Mouse (Mus musculus) hindbrain, embryonic 11.5 days (tissue): Measurements from ENCODE around the gene Rraga. TPM values are rescaled to one million over a fixed set of nuclear protein-coding genes. Genes with fewer than 3 reads are reported as not detected.
A peak's percentile ranks its signal among the peaks of the same experiment; 100 is the strongest.

ENCODE experiments used
- ATAC-seq: fragments of 200-750 bp; cut with Nextera tagmentation; 2 replicates; pipeline ENCODE4 v1.8.0; 2017; ENCODE audit warnings: mild to moderate bottlenecking, moderate TSS enrichment, moderate library complexity; ENCODE audit not compliant: low FRiP score
- DNase-seq: peaks from one replicate; pipeline ENCODE4 v3.0.0-alpha.2; 2015; ENCODE audit warnings: low spot score
- H3K27ac ChIP-seq: fragments of 300-500 bp; sonication (generic); 2 replicates; pipeline ENCODE4 v1.5.1; 2014; ENCODE audit warnings: mild to moderate bottlenecking, low read depth, low read length
- H3K27me3 ChIP-seq: fragments of 300-500 bp; sonication (generic); 2 replicates; pipeline ENCODE4 v1.6.1; 2014; ENCODE audit warnings: mild to moderate bottlenecking, low read length, moderate library complexity, mixed read lengths; ENCODE audit not compliant: control insufficient read depth, insufficient read depth
- H3K36me3 ChIP-seq: fragments of 300-500 bp; sonication (generic); 2 replicates; pipeline ENCODE4 v1.6.1; 2014; ENCODE audit warnings: mild to moderate bottlenecking, low read length, moderate library complexity, mixed read lengths; ENCODE audit not compliant: control insufficient read depth, insufficient read depth
- H3K4me1 ChIP-seq: fragments of 300-500 bp; sonication (generic); replicated peaks from 2 replicates; pipeline ENCODE4 v1.6.1; 2014; ENCODE audit warnings: low read length, mixed read lengths; ENCODE audit not compliant: control insufficient read depth, insufficient read depth
- H3K4me2 ChIP-seq: fragments of 300-500 bp; sonication (generic); replicated peaks from 2 replicates; pipeline ENCODE4 v1.6.1; 2014; ENCODE audit warnings: mild to moderate bottlenecking, low read depth, low read length
- H3K4me3 ChIP-seq: fragments of 300-500 bp; sonication (generic); 2 replicates; pipeline ENCODE4 v1.5.1; 2014; ENCODE audit warnings: low read depth, low read length
- H3K9ac ChIP-seq: fragments of 300-500 bp; sonication (generic); 2 replicates; pipeline ENCODE4 v1.6.1; 2014; ENCODE audit warnings: low read depth, low read length
- H3K9me3 ChIP-seq: fragments of 300-500 bp; sonication (generic); 2 replicates; pipeline ENCODE4 v1.6.1; 2016; ENCODE audit warnings: low read length; ENCODE audit not compliant: control insufficient read depth
- WGBS: fragments of 180-500 bp; shearing (Covaris S2); extraction: QIAGEN DNeasy Blood & Tissue Kit; methylation state at CpG from one replicate; pipeline ENCODE4 v1.1.7; 2014; 5-methylcytosine and 5-hydroxymethylcytosine counted together
- polyA plus RNA-seq: library from polyadenylated mRNA; unstranded; fragments of >200 nt; fragmentation: Nextera tagmentation; extraction: Ambion mirVana; gene quantifications from 2 replicates; pipeline ENCODE4 v1.2.1, GENCODE M21; 2014

Gene Rraga
- 109 and 119 TPM in 2 replicates for polyA plus RNA-seq

DNA sequence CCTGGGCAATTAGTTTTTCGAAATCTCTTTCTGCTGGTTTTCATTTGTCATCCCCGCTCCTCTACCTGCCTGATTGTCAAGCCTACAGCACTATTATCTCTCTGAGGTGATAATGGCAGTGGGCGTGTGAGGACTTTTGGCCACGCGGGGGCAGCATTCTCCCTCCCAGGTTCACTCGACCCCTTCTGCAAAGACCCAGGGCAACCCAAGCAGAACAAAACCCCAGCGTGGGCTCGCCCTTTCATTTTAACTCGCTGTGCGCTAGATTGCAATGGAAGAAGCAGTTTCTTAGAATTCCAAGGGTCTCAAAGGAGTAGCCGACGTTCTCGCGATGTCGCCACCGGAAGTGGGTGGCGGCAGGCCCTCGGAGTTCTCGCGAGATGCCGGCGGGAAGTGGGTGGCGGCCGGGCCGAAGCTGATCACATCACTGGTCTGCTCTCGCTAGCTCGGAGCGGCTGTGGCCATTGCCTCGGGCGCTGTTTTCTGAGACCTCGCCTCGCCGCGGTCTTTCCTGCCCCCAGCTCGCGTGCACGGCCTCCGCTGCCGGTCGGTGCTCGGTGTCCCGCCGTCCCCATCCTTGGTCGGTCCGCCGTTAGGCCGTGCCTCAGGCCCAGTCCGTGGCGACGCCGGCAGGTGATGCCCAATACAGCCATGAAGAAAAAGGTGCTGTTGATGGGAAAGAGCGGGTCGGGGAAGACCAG lies at the start of gene Rraga:
Gene Rraga (plus strand): TSS at position 386 of the 701 bp plus-strand sequence.
- H3K4me2 ChIP-seq = peak within 1 kb of the TSS; percentile 71

DNA sequence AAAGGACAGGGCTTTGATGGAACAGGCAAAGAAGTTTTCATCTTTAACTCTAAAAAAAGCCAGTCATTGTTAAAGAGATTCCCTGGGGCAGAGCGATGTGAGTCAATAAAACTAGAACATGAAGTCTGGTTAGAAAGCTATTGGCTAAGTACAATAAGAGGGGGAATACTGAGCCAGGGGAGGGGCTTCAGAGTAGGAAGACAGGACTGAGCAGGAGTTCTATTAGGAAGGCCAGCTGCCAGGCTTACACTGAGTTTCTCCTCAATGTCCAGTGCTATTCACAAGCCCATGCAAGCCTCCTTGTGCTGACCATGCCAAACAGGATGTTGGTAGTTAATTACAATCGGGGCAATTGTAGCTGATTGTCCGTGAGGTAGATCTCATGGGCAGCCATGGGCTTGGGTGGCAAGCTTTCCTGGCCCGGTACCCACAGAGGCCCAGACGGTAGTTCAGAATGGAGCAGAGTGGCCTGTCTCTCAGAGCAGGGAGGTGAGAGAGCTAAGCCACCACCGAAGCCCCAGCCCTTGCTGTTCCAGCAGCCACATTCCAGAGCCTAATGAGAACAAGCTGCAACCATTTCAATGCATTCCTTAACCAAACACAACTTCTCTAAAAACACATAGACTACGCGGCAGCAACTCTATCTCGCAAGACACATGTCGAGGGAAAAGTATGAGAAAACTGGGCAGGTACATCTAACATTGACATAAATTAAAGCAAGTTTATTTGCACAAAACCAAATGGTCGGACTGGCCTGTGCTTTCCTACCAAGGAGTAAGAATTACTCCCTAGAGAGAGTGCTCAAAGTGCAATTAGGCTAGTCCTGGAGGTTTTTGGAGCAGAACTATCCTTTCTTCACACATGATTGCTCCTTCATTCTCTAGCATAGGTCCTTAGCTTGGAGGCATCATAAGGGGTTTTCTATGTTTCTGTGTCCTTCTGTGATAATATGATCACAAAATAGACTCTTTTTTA lies 48.0 kb upstream of the Rraga start:
- no peak for ATAC-seq
- Histone ChIP-seq H3K9ac (no peak overlapping the region), H3K4me1 (no peaks in the 10 kb centered on the region), H3K36me3 (no peaks in the 10 kb centered on the region), H3K4me2 (no peak overlapping the region), H3K27ac (no peak overlapping the region), H3K9me3 (no peaks in the 10 kb centered on the region), H3K27me3 (no peaks in the 10 kb centered on the region), H3K4me3 (no peak overlapping the region)
- DNase-seq = peak; percentile 17
- WGBS = 70% methylated on average over 11 of the region's 11 CpGs

More for the DNA sequence above, at the start of gene Rraga:
- no peaks in the 10 kb centered on the region for H3K9me3 ChIP-seq
- peak; percentile 97 for ATAC-seq
- H3K27ac ChIP-seq = peak within 1 kb of the TSS; percentile 96
- under 1% methylated on average over 48 of the region's 53 CpGs for WGBS
- H3K4me3 ChIP-seq = peak within 1 kb of the TSS; percentile 89
- peak; percentile 95 for DNase-seq
- H3K27me3 ChIP-seq = no peaks in the 10 kb centered on the region
- H3K4me1 ChIP-seq = peaks cover 9% of the 10 kb centered on the region
- no peaks in the 10 kb centered on the region for H3K36me3 ChIP-seq
- peak within 1 kb of the TSS; percentile 93 for H3K9ac ChIP-seq

- Histone ChIP-seq H3K36me3 (no peaks in the 10 kb centered on the region), H3K4me1 (no peaks in the 10 kb centered on the region)
- WGBS = 71% methylated on average over 6 of the region's 6 CpGs
Measured at GRCm38 (mm10) chr4:86529161-86529560, 46.3 kb upstream of the Rraga start.

DNA sequence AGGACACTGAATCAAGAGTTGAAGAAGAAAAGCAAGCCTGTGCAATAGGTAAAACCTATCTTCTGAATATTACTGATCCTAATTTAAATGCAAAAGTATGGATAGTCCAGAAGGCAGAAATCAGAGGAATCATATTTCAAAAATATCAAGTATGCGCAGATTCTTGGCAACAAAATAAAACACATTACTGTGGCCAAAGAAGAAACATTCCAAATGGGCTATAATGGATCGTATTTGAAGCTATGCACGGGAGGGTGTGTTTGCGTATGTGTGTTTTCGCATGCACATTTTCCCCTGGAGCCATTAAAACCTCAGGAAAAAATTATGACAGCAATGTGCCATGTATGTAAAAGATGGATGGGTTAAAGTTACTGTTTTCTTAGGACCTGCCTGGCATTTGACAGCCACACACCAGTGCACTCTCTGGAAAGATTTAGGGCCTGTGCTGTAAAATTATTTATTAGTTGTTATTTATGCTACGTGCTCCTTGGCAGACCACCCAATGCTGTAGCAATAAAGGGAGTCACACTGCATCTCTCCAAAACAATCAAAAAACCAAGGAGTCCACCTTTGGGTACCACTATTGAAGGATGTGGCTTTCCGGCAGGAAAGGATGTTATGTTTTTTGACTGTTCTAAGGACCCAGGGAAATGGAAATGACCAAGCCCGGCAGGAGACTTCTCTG lies 41.9 kb upstream of the Rraga start:
- 88% methylated on average over 8 of the region's 8 CpGs for WGBS
- no peaks in the 10 kb centered on the region for H3K36me3 ChIP-seq

More at GRCm38 (mm10) chr4:86529161-86529560, 46.3 kb upstream of the Rraga start:
- no peak overlapping the region for H3K4me3 ChIP-seq
- H3K27ac ChIP-seq = no peak overlapping the region
- H3K27me3 ChIP-seq = no peaks in the 10 kb centered on the region
- no peak overlapping the region for H3K4me2 ChIP-seq
- H3K9ac ChIP-seq = no peak overlapping the region
- DNase-seq (no peak), ATAC-seq (no peak)
- H3K9me3 ChIP-seq = no peaks in the 10 kb centered on the region

DNA sequence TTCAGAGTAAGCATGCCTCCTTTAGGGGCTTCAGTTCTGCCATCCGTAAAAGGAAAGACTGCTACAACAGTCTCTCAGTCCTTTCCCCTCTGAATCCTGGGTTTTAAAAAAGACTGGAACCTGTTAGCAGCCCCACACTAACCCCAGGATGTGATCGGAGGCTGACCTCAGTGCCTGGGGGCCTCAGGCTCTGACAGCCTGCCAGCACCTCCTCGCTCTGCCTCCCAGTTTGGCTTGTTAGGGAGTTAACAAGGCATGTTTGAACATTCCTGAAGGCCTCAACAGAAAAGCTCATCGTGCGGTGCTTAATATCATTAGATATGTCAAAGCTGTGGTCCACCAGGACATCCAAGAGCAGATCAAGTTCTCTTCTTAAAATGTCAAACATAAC lies 41.4 kb upstream of the Rraga start:
- no peak for DNase-seq
- 63% methylated on average over 5 of the region's 5 CpGs for WGBS
- no peak overlapping the region for H3K4me2 ChIP-seq
- H3K4me3 ChIP-seq = no peak overlapping the region
- no peak for ATAC-seq
- H3K9me3 ChIP-seq = no peaks in the 10 kb centered on the region
- no peaks in the 10 kb centered on the region for H3K36me3 ChIP-seq
- no peak overlapping the region for H3K27ac ChIP-seq
- no peaks in the 10 kb centered on the region for H3K27me3 ChIP-seq
- H3K9ac ChIP-seq = no peak overlapping the region
- H3K4me1 ChIP-seq = no peaks in the 10 kb centered on the region

More for the DNA sequence above, 41.9 kb upstream of the Rraga start:
- DNase-seq = no peak
- no peak overlapping the region for H3K9ac ChIP-seq
- no peak for ATAC-seq
- no peak overlapping the region for H3K4me2 ChIP-seq
- H3K27ac ChIP-seq = no peak overlapping the region
- no peaks in the 10 kb centered on the region for H3K27me3 ChIP-seq
- H3K9me3 ChIP-seq = no peaks in the 10 kb centered on the region
- H3K4me3 ChIP-seq = no peak overlapping the region
- no peaks in the 10 kb centered on the region for H3K4me1 ChIP-seq

DNA sequence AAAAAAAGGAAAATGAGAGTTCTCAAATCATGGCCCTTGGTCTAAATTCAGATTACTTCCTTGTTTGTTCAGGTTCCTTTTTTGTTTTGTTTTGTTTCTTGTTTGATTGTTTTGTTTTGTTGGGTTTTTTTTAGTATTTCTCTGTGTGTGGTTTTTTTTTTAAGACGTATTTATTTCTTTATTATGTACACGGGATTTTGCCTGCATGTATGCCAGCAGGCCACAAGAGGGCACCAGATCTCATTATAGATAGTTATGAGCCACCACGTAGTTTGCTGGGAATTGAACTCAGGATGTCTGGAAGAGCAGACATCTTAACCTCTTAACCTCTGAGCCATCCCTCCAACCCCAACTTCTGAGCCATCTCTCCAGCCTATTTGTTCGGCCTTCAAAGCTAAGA lies 37.5 kb upstream of the Rraga start:
- Histone ChIP-seq H3K36me3 (no peaks in the 10 kb centered on the region), H3K4me1 (no peaks in the 10 kb centered on the region), H3K4me3 (no peak overlapping the region), H3K4me2 (no peak overlapping the region), H3K9ac (no peak overlapping the region), H3K9me3 (no peaks in the 10 kb centered on the region), H3K27ac (no peak overlapping the region), H3K27me3 (no peaks in the 10 kb centered on the region)
- ATAC-seq (no peak), DNase-seq (peak; percentile 48)
- 40% methylated on average over 4 of the region's 4 CpGs for WGBS

DNA sequence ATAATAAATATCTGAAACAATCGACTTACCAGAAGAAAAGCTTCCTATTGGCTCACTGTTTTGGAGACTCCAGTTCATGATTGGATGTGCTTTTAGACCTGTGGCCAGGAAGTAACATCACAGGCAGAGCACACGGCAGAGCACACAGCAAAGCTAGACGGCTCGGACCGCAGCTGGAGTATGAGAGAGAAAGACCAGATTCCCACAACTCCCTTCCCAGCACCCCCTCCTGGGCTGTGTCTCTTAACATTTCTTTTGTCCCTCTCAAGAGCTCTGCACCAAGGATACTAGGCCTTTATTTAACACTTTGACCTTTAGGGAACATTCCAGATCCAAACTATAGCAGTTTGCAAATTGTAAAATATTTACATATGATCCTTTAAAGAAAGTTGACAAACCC lies 36.5 kb upstream of the Rraga start:
- H3K4me1 ChIP-seq = no peaks in the 10 kb centered on the region
- WGBS = 89% methylated on average over 5 of the region's 5 CpGs
- no peaks in the 10 kb centered on the region for H3K9me3 ChIP-seq
- H3K27ac ChIP-seq = no peak overlapping the region
- H3K9ac ChIP-seq = no peak overlapping the region
- H3K27me3 ChIP-seq = no peaks in the 10 kb centered on the region
- ATAC-seq (no peak), DNase-seq (no peak)
- H3K4me3 ChIP-seq = no peak overlapping the region
- no peak overlapping the region for H3K4me2 ChIP-seq
- H3K36me3 ChIP-seq = no peaks in the 10 kb centered on the region

DNA sequence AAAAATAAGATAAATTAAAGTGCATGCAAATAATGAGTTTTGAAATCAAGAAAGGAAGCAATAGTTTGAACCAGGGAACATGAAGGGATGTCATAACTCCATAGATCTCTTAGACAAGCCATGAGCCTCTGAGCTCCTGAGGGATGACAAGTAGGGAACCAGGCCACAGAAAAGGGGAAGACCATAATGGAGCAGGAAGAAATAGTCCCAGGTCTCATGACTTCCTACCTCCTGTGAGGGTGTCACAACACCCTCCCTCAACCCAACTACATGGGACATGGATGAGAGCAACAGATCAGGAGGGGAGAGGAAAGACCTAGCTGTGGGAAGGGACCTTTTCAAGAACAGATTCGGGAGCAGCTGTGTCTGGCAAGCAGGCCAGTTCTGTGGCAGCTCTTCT lies 33.9 kb upstream of the Rraga start:
- no peak overlapping the region for H3K9ac ChIP-seq
- H3K36me3 ChIP-seq = no peaks in the 10 kb centered on the region
- 74% methylated on average over 1 of the region's 1 CpGs for WGBS
- no peaks in the 10 kb centered on the region for H3K27me3 ChIP-seq
- DNase-seq (no peak), ATAC-seq (no peak)
- no peaks in the 10 kb centered on the region for H3K9me3 ChIP-seq
- H3K4me2 ChIP-seq = no peak overlapping the region
- no peak overlapping the region for H3K4me3 ChIP-seq
- H3K27ac ChIP-seq = no peak overlapping the region
- H3K4me1 ChIP-seq = no peaks in the 10 kb centered on the region
